Mouse (Mus musculus): ENCODE results near the gene Txk.
A peak's percentile ranks its signal among the peaks of the same experiment; 100 is the strongest.

Gene Txk

GRCm38 (mm10) chr5:72750226-72750625, 2.4 kb downstream of the Txk start:
- DNase-seq = no peak

GRCm38 (mm10) chr5:72748659-72749265, 3.8 kb downstream of the Txk start:
- DNase-seq = no peak

- no peak for DNase-seq
Measured at GRCm38 (mm10) chr5:72747384-72747783, 5.2 kb downstream of the Txk start.

DNA sequence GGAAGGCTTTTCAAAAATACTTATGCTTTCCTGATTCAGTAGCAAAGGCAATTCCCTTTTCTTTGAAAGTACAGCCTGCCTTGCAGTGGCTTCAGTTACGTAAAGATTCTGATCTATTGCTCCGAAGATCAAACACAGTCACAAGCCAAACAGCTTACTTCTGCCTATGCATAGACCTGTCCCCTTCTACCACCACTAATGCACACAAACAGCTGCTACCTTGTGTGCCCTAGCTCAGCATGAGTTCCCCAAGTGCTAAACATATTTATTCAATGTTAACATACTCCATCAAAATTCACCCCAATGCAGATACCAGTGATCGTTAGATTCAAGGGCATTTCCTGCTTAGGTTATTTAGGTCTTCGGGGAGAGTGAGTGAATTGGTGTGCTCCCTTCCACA, 6.1 kb downstream of the Txk start:
- no peak for DNase-seq

DNA sequence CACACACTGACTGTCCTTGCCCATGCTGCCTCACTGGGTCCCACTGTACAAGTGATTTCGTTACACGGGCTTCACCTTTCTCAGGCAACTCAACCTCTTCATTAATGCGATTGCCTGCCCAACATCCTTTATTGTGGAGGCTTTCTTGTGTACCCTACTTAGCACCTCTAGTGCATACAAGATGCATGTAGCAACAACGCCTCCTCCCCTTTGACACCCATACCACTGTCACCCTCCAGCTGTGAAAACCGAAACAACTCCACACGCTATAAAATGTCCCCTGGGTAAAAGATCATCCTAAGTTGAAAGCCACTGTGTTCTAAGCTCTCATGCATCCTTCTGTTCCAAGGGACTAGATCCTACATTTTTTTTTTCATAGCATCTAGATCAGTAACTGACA, 9.5 kb downstream of the Txk start:
- no peak for DNase-seq

DNA sequence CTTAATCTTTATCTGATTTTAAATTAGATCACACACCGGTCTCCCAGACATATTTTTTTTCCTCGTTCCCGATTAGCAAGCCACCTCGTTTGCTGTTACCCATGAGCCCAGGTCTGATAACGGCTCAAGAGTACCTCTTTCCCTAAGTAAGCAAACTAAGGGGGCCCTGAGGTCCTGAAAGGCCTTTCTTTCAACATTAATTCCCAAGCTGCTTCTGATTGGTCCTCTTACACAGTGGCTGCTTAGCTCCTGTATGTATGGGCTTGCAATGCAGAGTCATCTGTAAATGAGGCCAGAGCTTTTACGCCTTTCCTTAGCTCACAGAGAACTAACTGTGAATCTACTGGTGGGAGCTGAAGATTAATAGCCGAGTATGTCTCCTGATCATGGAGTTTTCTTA, 15.7 kb downstream of the Txk start:
- DNase-seq = no peak

- no peak for DNase-seq
Measured at GRCm38 (mm10) chr5:72736437-72736836, 16.1 kb downstream of the Txk start.

DNA sequence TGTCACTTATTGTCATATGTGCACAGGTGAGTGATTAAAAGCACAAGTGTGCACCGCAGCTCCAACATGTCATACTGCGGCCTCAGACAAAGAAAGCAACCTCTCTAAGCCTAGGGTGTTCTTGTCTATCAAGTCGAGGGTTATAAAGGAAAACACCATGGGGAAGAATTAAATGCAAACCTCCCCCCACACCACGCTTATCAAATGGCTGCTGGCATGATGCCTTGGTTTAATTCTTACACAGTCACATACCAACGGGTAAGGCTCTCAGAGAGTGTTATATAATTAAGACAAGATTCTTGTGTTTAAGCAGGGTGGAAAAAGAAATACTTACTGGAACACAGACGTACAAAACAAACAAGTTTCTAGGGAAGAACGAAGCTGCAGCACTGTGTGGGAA, 16.8 kb downstream of the Txk start:
- DNase-seq = no peak

- DNase-seq = no peak
Measured at GRCm38 (mm10) chr5:72732885-72733284, 19.7 kb downstream of the Txk start.

DNA sequence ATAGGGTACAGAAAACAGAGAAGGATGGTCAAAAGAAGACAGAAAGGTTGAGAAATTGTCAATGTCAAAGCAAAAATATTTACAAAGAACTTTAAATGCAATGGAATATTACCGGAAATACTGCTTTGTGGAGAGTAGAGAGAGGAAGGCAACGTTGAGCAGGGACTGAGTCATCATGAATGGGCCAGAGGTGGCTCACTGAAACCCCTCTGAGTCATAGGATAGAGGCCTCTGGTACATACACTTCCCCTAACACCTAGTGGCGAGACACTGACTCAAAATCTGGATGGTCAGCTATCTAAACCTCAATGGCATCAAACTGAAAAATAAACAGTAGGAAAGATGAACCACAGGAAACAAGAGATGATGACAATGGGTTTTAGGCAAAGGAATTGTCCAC, 27.2 kb downstream of the Txk start:
- no peak for DNase-seq

- no peak for DNase-seq
Measured at GRCm38 (mm10) chr5:72723429-72723828, 29.1 kb downstream of the Txk start.

DNA sequence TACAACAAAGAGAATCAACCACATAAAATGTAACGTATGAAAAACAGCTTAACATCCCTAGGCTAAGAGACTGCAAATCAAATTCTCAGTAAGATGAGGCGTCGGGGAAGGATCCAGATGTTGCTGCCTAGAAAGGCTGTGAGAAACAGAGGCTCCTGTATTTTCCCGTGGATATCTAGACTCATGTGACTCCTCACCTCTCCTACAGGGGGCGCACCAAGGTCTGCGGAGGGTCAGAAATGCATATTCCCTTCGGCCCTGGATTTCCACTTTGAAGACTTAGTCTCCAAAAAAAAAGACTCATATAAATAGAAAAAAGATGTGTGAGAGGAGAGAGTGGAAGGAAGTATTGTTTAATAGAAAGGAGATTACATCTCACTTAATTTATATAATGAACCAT, 32.0 kb downstream of the Txk start:
- no peak for DNase-seq

DNA sequence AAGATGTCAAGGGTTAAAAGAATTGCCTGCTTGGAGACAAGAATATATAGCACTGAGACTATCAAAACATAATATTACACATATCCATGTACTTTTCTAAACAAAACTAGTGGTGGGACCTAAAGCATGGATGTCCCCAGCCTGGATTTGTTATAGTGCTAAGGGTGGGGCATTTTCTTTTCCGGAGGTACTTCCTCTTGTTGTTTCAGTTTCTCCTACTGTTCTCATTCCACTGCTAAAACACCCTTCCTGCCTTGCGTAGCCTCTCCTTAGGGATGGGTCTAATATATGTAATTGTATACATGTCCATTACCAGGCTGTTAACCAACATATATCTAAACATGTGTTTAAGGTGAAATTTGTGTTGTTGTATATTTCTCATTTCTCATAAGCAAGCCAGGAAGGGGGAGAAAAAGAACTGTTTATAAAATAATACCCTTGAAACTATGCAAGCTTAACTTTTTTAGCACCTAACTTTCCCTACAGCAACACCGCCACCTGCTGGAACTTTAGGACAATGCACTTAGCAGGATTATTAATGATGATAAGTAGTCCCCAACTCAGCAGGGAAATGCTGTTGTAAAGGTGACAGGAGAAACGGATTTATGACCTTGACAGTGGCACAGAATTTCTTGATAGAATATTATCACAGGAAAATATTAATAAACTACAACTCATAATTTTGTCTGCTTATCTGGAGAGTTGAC, 41.9 kb downstream of the Txk start:
- peak in 1 of 2 experiments; percentile 28 for DNase-seq

DNA sequence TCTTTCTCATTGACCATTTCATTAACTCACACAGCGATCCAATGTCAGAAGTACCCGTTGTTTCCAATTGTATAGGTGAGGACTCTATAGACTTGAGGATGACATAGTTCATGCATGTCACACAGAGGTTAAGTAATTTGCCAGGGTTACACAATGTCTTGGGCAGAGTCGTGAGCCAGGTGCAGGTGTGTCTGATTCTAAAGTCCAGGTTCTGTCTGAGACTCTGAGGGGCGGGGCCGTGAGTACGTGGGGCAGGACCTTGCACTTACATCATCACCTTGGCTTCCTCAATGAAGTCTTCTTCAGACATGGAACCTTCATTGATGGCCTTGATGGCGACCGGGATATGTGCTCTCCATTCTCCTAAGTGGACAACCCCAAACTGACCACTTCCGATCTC, 42.6 kb downstream of the Txk start:
- no peak for DNase-seq

DNA sequence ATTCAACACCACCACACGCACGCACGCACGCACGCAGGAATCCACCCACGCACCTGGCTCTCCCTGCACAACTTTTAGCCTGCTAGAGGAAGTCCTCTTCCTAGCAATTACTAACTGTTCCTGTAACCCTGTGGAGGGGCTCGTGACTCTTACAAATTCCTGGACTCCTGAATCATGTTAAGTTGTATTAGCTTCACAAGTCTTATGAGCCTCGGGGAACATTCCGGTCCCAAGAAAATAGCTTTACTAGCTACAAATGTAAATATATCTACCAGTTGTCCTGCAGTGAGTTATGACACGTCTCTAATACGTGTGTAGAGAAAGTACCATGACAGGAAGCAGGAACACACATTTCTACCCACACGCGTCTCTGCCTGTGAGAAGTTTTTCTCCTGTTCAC, 43.1 kb downstream of the Txk start:
- DNase-seq = no peak

GRCm38 (mm10) chr5:72706722-72707121, 45.9 kb downstream of the Txk start:
- no peak for DNase-seq

GRCm38 (mm10) chr5:72706095-72706494, 46.5 kb downstream of the Txk start:
- DNase-seq = no peak

DNA sequence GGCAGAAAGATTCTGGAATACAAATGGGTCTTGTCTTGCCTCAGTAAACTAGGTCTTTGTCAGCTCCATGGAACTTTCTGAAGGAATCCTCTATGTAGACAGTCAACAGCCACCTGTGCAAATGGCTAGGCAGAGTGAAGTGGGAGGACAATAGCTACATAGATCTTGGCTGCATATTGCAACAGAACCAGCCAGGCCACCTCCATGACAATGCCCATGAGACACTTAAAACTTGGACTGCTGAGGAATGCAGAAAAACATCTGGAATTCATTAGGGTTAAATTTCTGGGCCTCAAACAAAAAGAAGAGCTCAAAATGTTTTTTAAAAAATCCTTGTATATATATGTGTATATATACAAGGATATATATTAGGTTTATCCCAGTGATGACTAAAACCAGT, 50.4 kb downstream of the Txk start:
- DNase-seq = no peak

GRCm38 (mm10) chr5:72699500-72699818, 53.1 kb downstream of the Txk start:
- DNase-seq = no peak

GRCm38 (mm10) chr5:72698818-72699499, 53.6 kb downstream of the Txk start:
- no peak for DNase-seq

- no peak for DNase-seq
Measured at GRCm38 (mm10) chr5:72698343-72698742, 54.2 kb downstream of the Txk start.

DNA sequence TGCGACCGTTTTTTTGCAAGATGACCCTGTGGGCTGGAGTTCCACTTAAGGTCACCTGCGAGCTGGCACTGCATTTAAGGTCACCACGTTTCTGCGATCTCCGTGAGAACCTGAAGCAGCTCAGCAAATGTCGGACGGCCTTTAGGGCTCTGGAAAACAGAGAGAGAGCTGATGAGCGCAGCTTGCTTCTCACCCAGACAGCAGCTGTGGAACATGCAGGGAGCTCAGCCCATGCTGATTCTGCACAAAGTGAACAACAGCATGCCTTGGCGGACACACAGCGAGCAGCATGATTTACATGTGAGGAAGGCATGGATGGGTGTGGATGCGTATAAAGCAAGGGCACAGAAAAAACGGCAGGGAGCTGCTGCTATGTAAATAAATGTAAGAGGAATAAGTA, 56.1 kb downstream of the Txk start:
- no peak for DNase-seq

- DNase-seq = no peak
Measured at GRCm38 (mm10) chr5:72694684-72695083, 57.9 kb downstream of the Txk start.

GRCm38 (mm10) chr5:72690516-72690915, 62.1 kb downstream of the Txk start:
- DNase-seq = no peak

- DNase-seq = no peak
Measured at GRCm38 (mm10) chr5:72689556-72689955, 63.0 kb downstream of the Txk start.
